Mouse (Mus musculus) midbrain, embryonic 14.5 days (tissue): Measurements from ENCODE around the gene Hnf1a. TPM values are rescaled to one million over a fixed set of nuclear protein-coding genes. Genes with fewer than 3 reads are reported as not detected.

Source experiments
- ATAC-seq: fragments of 200-750 bp; cut with Nextera tagmentation; 2 replicates; pipeline ENCODE4 v1.8.0; 2017; ENCODE audit warnings: moderate number of reproducible peaks, moderate library complexity; ENCODE audit not compliant: low FRiP score, low TSS enrichment
- DNase-seq: peaks from one replicate; pipeline ENCODE4 v3.0.0-alpha.2; 2015
- H3K27ac ChIP-seq: fragments of 300-500 bp; sonication (generic); replicated peaks from 2 replicates; pipeline ENCODE4 v1.5.1; 2014; ENCODE audit warnings: mild to moderate bottlenecking, low read depth, low read length, moderate library complexity
- H3K27me3 ChIP-seq: fragments of 300-500 bp; sonication (generic); 2 replicates; pipeline ENCODE4 v1.6.1; 2014; ENCODE audit warnings: low read length, control low read depth, mixed read lengths; ENCODE audit not compliant: control insufficient read depth, insufficient read depth
- H3K36me3 ChIP-seq: fragments of 300-500 bp; sonication (generic); 2 replicates; pipeline ENCODE4 v1.6.1; 2014; ENCODE audit warnings: low read length, control low read depth; ENCODE audit not compliant: control insufficient read depth, insufficient read depth
- H3K4me1 ChIP-seq: fragments of 300-500 bp; sonication (generic); 2 replicates; pipeline ENCODE4 v1.6.1; 2014; ENCODE audit warnings: mild to moderate bottlenecking, antibody characterized with exemption, low read length, control low read depth; ENCODE audit not compliant: control insufficient read depth, insufficient read depth
- H3K4me2 ChIP-seq: fragments of 300-500 bp; sonication (generic); 2 replicates; pipeline ENCODE4 v1.6.1; 2014; ENCODE audit warnings: mild to moderate bottlenecking, low read length, moderate library complexity
- H3K4me3 ChIP-seq: fragments of 300-500 bp; sonication (generic); replicated peaks from 2 replicates; pipeline ENCODE4 v1.5.1; 2014; ENCODE audit warnings: low read depth, low read length
- H3K9ac ChIP-seq: fragments of 300-500 bp; sonication (generic); replicated peaks from 2 replicates; pipeline ENCODE4 v1.6.1; 2014; ENCODE audit warnings: mild to moderate bottlenecking, low read length, moderate library complexity
- H3K9me3 ChIP-seq: fragments of 300-500 bp; sonication (generic); 2 replicates; pipeline ENCODE4 v1.6.1; 2016; ENCODE audit warnings: low read length, control low read depth, mixed read lengths; ENCODE audit not compliant: control insufficient read depth
- WGBS: fragments of 180-500 bp; shearing (Covaris S2); extraction: QIAGEN DNeasy Blood & Tissue Kit; methylation state at CpG from one replicate; pipeline ENCODE4 v1.1.7; 2014; 5-methylcytosine and 5-hydroxymethylcytosine counted together
- polyA plus RNA-seq: library from polyadenylated mRNA; unstranded; fragments of >200 nt; fragmentation: Nextera tagmentation; extraction: Ambion mirVana; gene quantifications from 2 replicates; pipeline ENCODE4 v1.2.1, GENCODE M21; 2014

Gene Hnf1a
- polyA plus RNA-seq, 1 experiment from 2014 or later = not detected

- Histone ChIP-seq H3K36me3 (no peaks in the 10 kb centered on the region), H3K4me2 (peak overlapping the region; percentile 92), H3K27me3 (no peaks in the 10 kb centered on the region), H3K4me3 (peak overlapping the region; percentile 99; the same call in 1 of the 2 replicates), H3K9me3 (no peaks in the 10 kb centered on the region), H3K4me1 (peaks cover 25% of the 10 kb centered on the region), H3K27ac (no peak overlapping the region), H3K9ac (peak overlapping the region; percentile 97; the same call in 1 of the 2 replicates)
- ATAC-seq = no peak
- no peak for DNase-seq
- 64% methylated on average over 3 of the region's 3 CpGs for WGBS
Observed at GRCm38 (mm10) chr5:115009961-115010360, 39.1 kb upstream of the Hnf1a start.

DNA sequence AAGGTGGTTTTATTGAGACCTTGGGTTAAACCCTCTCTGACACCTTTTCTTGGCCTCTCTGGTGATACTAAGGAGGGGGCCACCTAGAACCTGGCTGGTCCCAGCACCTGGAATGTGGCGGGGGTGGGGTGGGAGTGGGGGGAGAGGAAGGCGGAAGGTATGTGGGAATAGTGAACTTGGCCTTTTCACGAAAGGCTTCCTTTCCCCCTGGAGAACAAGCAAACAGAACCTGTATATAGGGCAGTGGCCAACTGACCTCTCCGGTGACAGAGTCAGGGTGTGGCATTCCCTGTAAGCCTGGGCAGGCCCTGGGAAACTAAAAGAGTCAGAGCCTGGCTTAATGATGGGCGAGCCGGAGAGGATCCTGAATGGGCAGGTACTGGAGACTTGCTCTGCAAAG, 38.2 kb upstream of the Hnf1a start:
- 91% methylated on average over 6 of the region's 6 CpGs for WGBS
- DNase-seq = no peak

GRCm38 (mm10) chr5:115008307-115008706, 37.4 kb upstream of the Hnf1a start:
- ATAC-seq (no peak), DNase-seq (no peak)
- H3K4me1 ChIP-seq = peaks cover 16% of the 10 kb centered on the region
- no peaks in the 10 kb centered on the region for H3K36me3 ChIP-seq
- H3K9ac ChIP-seq = no peak overlapping the region
- H3K27me3 ChIP-seq = no peaks in the 10 kb centered on the region
- no peak overlapping the region for H3K27ac ChIP-seq
- H3K4me2 ChIP-seq = no peak overlapping the region
- H3K9me3 ChIP-seq = no peaks in the 10 kb centered on the region
- no peak overlapping the region for H3K4me3 ChIP-seq
- 91% methylated on average over 7 of the region's 7 CpGs for WGBS

More for the DNA sequence above, 38.2 kb upstream of the Hnf1a start:
- Histone ChIP-seq H3K4me2 (no peak overlapping the region), H3K9ac (no peak overlapping the region), H3K27ac (no peak overlapping the region), H3K4me3 (no peak overlapping the region), H3K27me3 (no peaks in the 10 kb centered on the region), H3K4me1 (peaks cover 20% of the 10 kb centered on the region), H3K36me3 (no peaks in the 10 kb centered on the region), H3K9me3 (no peaks in the 10 kb centered on the region)
- no peak for ATAC-seq

- no peak for ATAC-seq
- Histone ChIP-seq H3K4me3 (no peak overlapping the region), H3K9me3 (no peaks in the 10 kb centered on the region), H3K27me3 (no peaks in the 10 kb centered on the region), H3K9ac (no peak overlapping the region), H3K4me1 (peaks cover 11% of the 10 kb centered on the region), H3K27ac (no peak overlapping the region), H3K4me2 (no peak overlapping the region), H3K36me3 (no peaks in the 10 kb centered on the region)
- 81% methylated on average over 5 of the region's 5 CpGs for WGBS
- DNase-seq = no peak
Observed at GRCm38 (mm10) chr5:115007768-115008167, 36.9 kb upstream of the Hnf1a start.

GRCm38 (mm10) chr5:115003224-115003873, 32.5 kb upstream of the Hnf1a start:
- no peak for ATAC-seq
- Histone ChIP-seq H3K9ac (no peak overlapping the region), H3K27me3 (no peaks in the 10 kb centered on the region), H3K36me3 (no peaks in the 10 kb centered on the region), H3K27ac (no peak overlapping the region), H3K9me3 (no peaks in the 10 kb centered on the region), H3K4me3 (no peak overlapping the region), H3K4me2 (no peak overlapping the region), H3K4me1 (no peaks in the 10 kb centered on the region)
- no peak for DNase-seq
- WGBS = 79% methylated on average over 13 of the region's 13 CpGs

- H3K9me3 ChIP-seq = no peaks in the 10 kb centered on the region
- ATAC-seq = no peak
- WGBS = 88% methylated on average over 6 of the region's 6 CpGs
Observed at GRCm38 (mm10) chr5:115002781-115003180, 31.9 kb upstream of the Hnf1a start.

GRCm38 (mm10) chr5:115001464-115001863, 30.6 kb upstream of the Hnf1a start:
- H3K36me3 ChIP-seq = no peaks in the 10 kb centered on the region
- no peak overlapping the region for H3K9ac ChIP-seq
- no peak for ATAC-seq
- H3K4me1 ChIP-seq = no peaks in the 10 kb centered on the region
- no peak overlapping the region for H3K4me2 ChIP-seq
- 75% methylated on average over 8 of the region's 8 CpGs for WGBS
- H3K9me3 ChIP-seq = no peaks in the 10 kb centered on the region
- DNase-seq = no peak
- H3K27me3 ChIP-seq = no peaks in the 10 kb centered on the region
- H3K27ac ChIP-seq = no peak overlapping the region
- H3K4me3 ChIP-seq = no peak overlapping the region

More at GRCm38 (mm10) chr5:115002781-115003180, 31.9 kb upstream of the Hnf1a start:
- Histone ChIP-seq H3K4me2 (no peak overlapping the region), H3K4me1 (no peaks in the 10 kb centered on the region), H3K27ac (no peak overlapping the region), H3K4me3 (no peak overlapping the region), H3K36me3 (no peaks in the 10 kb centered on the region), H3K27me3 (no peaks in the 10 kb centered on the region), H3K9ac (no peak overlapping the region)
- DNase-seq = no peak

GRCm38 (mm10) chr5:115000503-115000902, 29.6 kb upstream of the Hnf1a start:
- Histone ChIP-seq H3K27ac (no peak overlapping the region), H3K27me3 (no peaks in the 10 kb centered on the region), H3K4me3 (no peak overlapping the region), H3K9ac (no peak overlapping the region), H3K9me3 (no peaks in the 10 kb centered on the region), H3K36me3 (no peaks in the 10 kb centered on the region), H3K4me2 (no peak overlapping the region), H3K4me1 (no peaks in the 10 kb centered on the region)
- DNase-seq (no peak), ATAC-seq (no peak)
- WGBS = 90% methylated on average over 2 of the region's 2 CpGs

DNA sequence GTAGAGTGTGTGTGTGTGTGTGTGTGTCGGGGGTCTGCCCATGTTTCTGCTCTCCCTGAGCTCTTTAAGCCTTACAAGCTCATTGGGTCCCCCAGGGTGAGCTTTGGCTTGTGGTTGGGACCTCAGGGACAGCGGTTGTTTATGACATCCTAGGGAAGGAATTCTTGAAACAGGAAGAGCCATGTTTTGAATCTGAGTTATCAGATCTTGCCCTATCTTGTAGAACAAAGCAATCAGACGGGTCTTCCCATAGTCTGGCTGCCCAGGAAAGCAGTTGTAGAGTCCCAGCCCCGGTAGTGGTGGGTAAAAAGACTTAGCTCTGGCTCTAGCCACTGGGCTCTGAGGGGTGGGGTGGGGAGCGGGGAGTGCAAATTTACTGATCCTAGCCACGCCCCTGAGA, 26.4 kb upstream of the Hnf1a start:
- H3K9ac ChIP-seq = no peak overlapping the region
- ATAC-seq (no peak), DNase-seq (no peak)
- H3K27ac ChIP-seq = no peak overlapping the region
- WGBS = 82% methylated on average over 6 of the region's 6 CpGs
- H3K4me3 ChIP-seq = no peak overlapping the region
- no peaks in the 10 kb centered on the region for H3K27me3 ChIP-seq
- H3K4me2 ChIP-seq = no peak overlapping the region
- H3K4me1 ChIP-seq = no peaks in the 10 kb centered on the region
- no peaks in the 10 kb centered on the region for H3K36me3 ChIP-seq
- no peaks in the 10 kb centered on the region for H3K9me3 ChIP-seq
